Mouse (Mus musculus): ENCODE data around the gene Scgb1b29.
"Not testable (repeated sequence)": the region's sequence is repeated elsewhere in the genome, so short reads cannot be mapped to it uniquely, and the experiment has no call there.

The Scgb1b29 gene

GRCm38 (mm10) chr7:32441241-32441640 lies at the start of gene Scgb1b29:
TSS of gene Scgb1b29 (plus strand) at chr7:32441541.
- DNase-seq (ENCODE audit: low spot score), result not testable (repeated sequence)

- not testable (repeated sequence) for DNase-seq (ENCODE audit: low spot score)
These were observed 12.7 kb upstream of the Scgb1b29 start for GRCm38 (mm10) chr7:32428636-32429035.

Data from ovary, postnatal 36 days (tissue).